ENCODE assay signal across 26 mouse cellular contexts in genomic region chr12:43916779-43917178, GRCm38 (mm10).
"Had no signal": no experiment of that assay in that cellular context is flagged by ENCODE, and none has a peak within 500 bp of the region (broad histone marks: within the 10 kb centered on the region; RNA-seq: fewer than 3 reads in every experiment).

No protein-coding gene starts in this region.

- DNase-seq: forebrain, postnatal 0 days; gastrocnemius, postnatal 14 days; gastrocnemius, postnatal 36 days; heart, adult 11 months; heart, adult 2 months; heart, postnatal 14 days; heart, postnatal 36 days; kidney, adult 11 months; kidney, adult 2 months; kidney, adult 9 months; kidney, postnatal 14 days; kidney, postnatal 36 days; layer of hippocampus, adult 9-11 months; layer of hippocampus, postnatal 36 days; left cerebral cortex, postnatal 4 days had no signal

- H3K9ac ChIP-seq: forebrain, postnatal 0 days; heart, embryonic 13.5 days; heart, embryonic 15.5 days; hindbrain, embryonic 12.5 days; hindbrain, embryonic 15.5 days; kidney, embryonic 15.5 days; limb, embryonic 13.5 days; limb, embryonic 15.5 days had no signal

- H3K27ac ChIP-seq: heart, adult 2 months; heart, embryonic 13.5 days; heart, embryonic 15.5 days; hindbrain, embryonic 12.5 days; hindbrain, embryonic 15.5 days; hindbrain, postnatal 0 days; kidney, embryonic 15.5 days; kidney, postnatal 0 days; limb, embryonic 13.5 days; limb, embryonic 15.5 days had no signal

- H3K36me3 ChIP-seq: heart, embryonic 13.5 days; heart, embryonic 15.5 days; hindbrain, embryonic 12.5 days; hindbrain, embryonic 15.5 days; kidney, embryonic 15.5 days; limb, embryonic 13.5 days; limb, embryonic 15.5 days had no signal

- H3K27me3 ChIP-seq: heart, embryonic 13.5 days; heart, embryonic 15.5 days; hindbrain, embryonic 12.5 days; hindbrain, embryonic 15.5 days; kidney, embryonic 15.5 days; limb, embryonic 13.5 days; limb, embryonic 15.5 days had no signal

- H3K4me1 ChIP-seq: heart, embryonic 13.5 days; heart, embryonic 15.5 days; hindbrain, embryonic 12.5 days; hindbrain, embryonic 15.5 days; kidney, embryonic 15.5 days; limb, embryonic 13.5 days; limb, embryonic 15.5 days had no signal

- H3K4me3 ChIP-seq: heart, adult 2 months; heart, embryonic 13.5 days; heart, embryonic 15.5 days; hindbrain, embryonic 12.5 days; hindbrain, embryonic 15.5 days; kidney, embryonic 15.5 days; limb, embryonic 13.5 days; limb, embryonic 15.5 days had no signal

- H3K9me3 ChIP-seq: heart, embryonic 13.5 days; heart, embryonic 15.5 days; hindbrain, embryonic 12.5 days; hindbrain, embryonic 15.5 days; kidney, embryonic 15.5 days; limb, embryonic 13.5 days; limb, embryonic 15.5 days had no signal

- ATAC-seq: forebrain, postnatal 0 days; hindbrain, postnatal 0 days; intestine, embryonic 16.5 days had no signal

- H3K4me2 ChIP-seq: heart, embryonic 11.5 days; heart, embryonic 13.5 days; heart, embryonic 15.5 days; hindbrain, embryonic 12.5 days; hindbrain, embryonic 15.5 days; kidney, embryonic 15.5 days; limb, embryonic 13.5 days; limb, embryonic 15.5 days had no signal
